Mouse (Mus musculus) E14TG2a.4 (cell line): Measurements from ENCODE around the gene Hacl1.
A peak's percentile ranks its signal among the peaks of the same experiment; 100 is the strongest.

Experiments
- H3K27me3 ChIP-seq: 2 replicates; pipeline ENCODE4 v1.6.1; 2014; ENCODE audit warnings: low read length, control low read depth; ENCODE audit not compliant: insufficient read depth
- H3K36me3 ChIP-seq: 2 replicates; pipeline ENCODE4 v1.6.1; 2014; ENCODE audit warnings: low read length, control low read depth; ENCODE audit not compliant: insufficient read depth
- H3K4me1 ChIP-seq: replicated peaks from 2 replicates; pipeline ENCODE4 v1.6.1; 2014; ENCODE audit warnings: low read depth, low read length, control low read depth
- H3K4me3 ChIP-seq: replicated peaks from 2 replicates; pipeline ENCODE4 v1.5.1; 2014; ENCODE audit warnings: mild to moderate bottlenecking, low read length
- H3K9me3 ChIP-seq: 2 replicates; pipeline ENCODE4 v1.6.1; 2014; ENCODE audit warnings: low read length, control low read depth
- CTCF ChIP-seq: conservative IDR thresholded peaks from 2 replicates; pipeline ENCODE4 v1.5.1; 2014; ENCODE audit warnings: low read length
- NANOG ChIP-seq: IDR thresholded peaks from 2 replicates; pipeline ENCODE4 v1.6.1; 2014; ENCODE audit warnings: borderline replicate concordance, low read length, mixed read lengths
- POU5F1 ChIP-seq: IDR thresholded peaks from 2 replicates; pipeline ENCODE4 v1.6.1; 2014; ENCODE audit warnings: low read length, borderline replicate concordance

The Hacl1 gene

DNA sequence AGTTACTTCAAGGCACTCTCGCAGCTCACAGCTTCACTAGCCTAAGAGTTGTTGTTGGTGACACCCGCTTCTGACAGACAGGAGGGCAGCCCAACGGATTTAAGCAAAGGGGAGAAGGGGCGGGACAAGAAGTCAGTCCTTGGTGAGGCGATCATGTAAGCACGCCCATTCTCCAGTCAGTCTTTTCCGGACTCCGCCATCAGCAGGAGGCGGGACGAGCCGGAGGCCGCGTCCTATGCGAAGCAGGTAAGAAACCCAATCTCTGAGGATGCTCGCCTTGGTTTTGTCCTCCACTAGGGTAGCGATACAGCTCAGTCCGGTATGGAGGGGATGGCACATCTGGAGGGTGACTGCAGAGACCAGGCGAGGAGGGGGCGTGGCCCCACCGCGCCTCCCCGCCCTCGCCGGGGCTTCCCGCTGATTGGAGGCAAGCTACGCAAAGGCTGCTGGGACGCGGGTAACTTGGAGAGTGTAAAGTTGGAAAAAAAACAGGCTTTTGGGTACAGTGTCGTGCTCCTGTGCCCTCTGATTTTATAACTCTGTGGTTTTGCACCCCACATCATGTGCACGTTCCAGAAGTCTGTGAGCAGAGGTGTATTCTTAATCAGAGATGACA lies at the start of gene Hacl1, which contains the start of gene Btd:
Gene Hacl1 (minus strand): TSS at position 397 of the 616 bp plus-strand sequence.
Gene Btd (plus strand): TSS at position 139 of the 616 bp plus-strand sequence.
- no peaks in the 10 kb centered on the region for H3K9me3 ChIP-seq
- H3K4me3 ChIP-seq = peak within 1 kb of the TSS; percentile 91
- no peaks in the 10 kb centered on the region for H3K36me3 ChIP-seq
- peaks cover 25% of the 10 kb centered on the region for H3K4me1 ChIP-seq
- no peaks in the 10 kb centered on the region for H3K27me3 ChIP-seq
- 0 out of 2 replicates have a peak, but pooled peaks have one; percentile 16 for TF ChIP-seq NANOG
- no peak for TF ChIP-seq POU5F1
- TF ChIP-seq CTCF = no peak

DNA sequence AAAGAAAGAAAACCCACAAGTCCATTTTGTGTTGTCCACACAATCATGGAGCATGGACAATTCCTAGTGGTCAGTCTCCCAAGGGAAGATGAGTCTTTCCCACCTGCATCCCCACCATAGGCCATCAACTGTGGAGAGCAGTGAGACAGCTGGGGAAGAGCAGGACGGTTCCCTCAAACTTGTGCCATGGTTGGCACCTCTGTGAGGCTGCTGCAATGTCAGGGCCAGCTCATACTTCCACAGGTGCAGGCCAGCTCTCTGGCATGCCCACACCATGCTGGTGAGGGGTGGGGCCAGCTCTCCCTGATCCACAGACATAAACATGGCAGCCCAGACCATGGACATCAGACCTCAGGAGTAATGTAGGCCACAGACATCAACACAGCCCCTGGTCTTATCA lies 45.1 kb upstream of the Hacl1 start:
- no peaks in the 10 kb centered on the region for H3K9me3 ChIP-seq
- no peaks in the 10 kb centered on the region for H3K36me3 ChIP-seq
- no peak overlapping the region for H3K4me3 ChIP-seq
- no peaks in the 10 kb centered on the region for H3K27me3 ChIP-seq
- H3K4me1 ChIP-seq = 0 out of 2 replicates have a peak, but pooled peaks cover 2% of the 10 kb centered on the region
- no peak for TF ChIP-seq NANOG
- TF ChIP-seq POU5F1 = no peak
- no peak for TF ChIP-seq CTCF

DNA sequence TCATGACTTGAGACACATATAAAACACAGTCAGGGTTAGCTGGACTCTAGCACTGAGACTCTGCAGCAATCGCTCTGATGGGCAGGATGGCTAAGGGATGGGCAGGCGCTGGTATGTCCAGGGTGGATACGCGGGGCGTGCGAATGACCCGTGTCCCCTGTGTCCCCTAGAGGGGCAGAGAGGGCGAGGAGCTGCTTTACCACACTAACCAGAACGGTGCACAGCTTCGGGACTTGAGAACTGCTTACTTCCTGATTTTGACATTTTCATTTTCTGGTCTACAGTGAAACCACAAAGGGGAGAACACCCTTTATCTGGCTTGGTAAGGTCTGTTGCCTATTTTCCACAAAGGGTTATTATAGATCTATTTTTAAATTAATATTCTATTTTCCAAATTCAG lies 44.6 kb upstream of the Hacl1 start:
- no peaks in the 10 kb centered on the region for H3K36me3 ChIP-seq
- no peaks in the 10 kb centered on the region for H3K9me3 ChIP-seq
- H3K27me3 ChIP-seq = peaks cover 3% of the 10 kb centered on the region; the same call in 1 of the 2 replicates
- H3K4me1 ChIP-seq = 0 out of 2 replicates have a peak, but pooled peaks cover 2% of the 10 kb centered on the region
- TF ChIP-seq NANOG = no peak
- no peak for TF ChIP-seq CTCF
- no peak for TF ChIP-seq POU5F1
- H3K4me3 ChIP-seq = no peak overlapping the region

DNA sequence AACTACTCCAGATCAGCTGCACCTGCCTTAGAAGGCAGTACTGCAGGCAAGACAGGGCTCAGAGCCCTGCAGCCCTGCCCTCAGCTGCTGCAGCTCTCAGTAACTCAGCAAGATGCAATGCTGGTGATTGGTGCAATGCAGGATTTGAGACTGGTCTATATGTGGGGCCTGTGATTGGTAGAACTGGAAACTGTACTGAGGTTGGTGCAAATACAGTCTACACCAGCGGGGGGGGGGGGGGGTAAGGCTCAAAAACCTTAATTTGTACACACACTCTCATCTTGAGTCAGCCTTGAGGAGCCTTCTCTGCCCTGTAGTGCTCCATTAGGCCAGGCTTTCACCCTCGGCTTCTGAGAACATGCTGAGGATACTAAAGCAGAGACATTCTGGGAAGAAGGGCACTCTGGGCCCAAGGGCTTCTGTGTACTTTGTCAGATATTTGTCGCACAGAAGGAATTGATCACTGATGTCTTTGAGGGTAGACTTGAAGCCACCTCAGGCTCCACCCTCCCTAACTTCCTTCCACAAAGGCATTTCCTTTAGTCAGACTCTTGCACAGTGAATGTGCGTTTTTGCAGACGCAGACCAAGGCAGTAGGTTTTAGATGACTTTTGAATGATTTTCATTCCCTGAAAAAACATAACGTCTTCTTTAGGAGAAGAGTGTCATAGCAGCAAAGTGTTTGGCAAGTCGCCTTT lies 43.4 kb upstream of the Hacl1 start:
- TF ChIP-seq NANOG (no peak), POU5F1 (no peak), CTCF (no peak)
- Histone ChIP-seq H3K4me1 (0 out of 2 replicates have a peak, but pooled peaks cover 2% of the 10 kb centered on the region), H3K9me3 (no peaks in the 10 kb centered on the region), H3K27me3 (peaks cover 6% of the 10 kb centered on the region; the same call in 1 of the 2 replicates), H3K36me3 (no peaks in the 10 kb centered on the region), H3K4me3 (no peak overlapping the region)

DNA sequence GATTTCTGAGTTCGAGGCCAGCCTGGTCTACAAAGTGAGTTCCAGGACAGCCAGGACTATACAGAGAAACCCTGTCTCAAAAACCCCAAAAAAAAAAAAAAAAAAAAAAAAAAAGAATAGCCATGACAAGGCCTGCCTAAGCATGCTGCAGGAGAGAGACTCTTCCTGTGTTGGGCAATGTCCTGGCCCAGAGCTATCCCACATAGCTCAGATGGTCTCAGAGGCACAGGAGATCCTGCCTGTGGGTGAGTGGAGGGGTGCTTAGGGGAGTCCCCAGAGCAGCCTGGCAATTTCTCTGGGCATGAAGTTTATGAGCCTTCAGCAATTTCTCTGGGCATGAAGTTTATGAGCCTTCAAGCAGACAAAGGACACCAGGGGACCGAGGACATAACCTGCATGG lies 42.5 kb upstream of the Hacl1 start:
- Histone ChIP-seq H3K4me3 (no peak overlapping the region), H3K36me3 (no peaks in the 10 kb centered on the region), H3K9me3 (no peaks in the 10 kb centered on the region), H3K27me3 (peaks cover 6% of the 10 kb centered on the region; the same call in 1 of the 2 replicates), H3K4me1 (0 out of 2 replicates have a peak, but pooled peaks cover 2% of the 10 kb centered on the region)
- TF ChIP-seq POU5F1 (no peak), CTCF (no peak), NANOG (no peak)

DNA sequence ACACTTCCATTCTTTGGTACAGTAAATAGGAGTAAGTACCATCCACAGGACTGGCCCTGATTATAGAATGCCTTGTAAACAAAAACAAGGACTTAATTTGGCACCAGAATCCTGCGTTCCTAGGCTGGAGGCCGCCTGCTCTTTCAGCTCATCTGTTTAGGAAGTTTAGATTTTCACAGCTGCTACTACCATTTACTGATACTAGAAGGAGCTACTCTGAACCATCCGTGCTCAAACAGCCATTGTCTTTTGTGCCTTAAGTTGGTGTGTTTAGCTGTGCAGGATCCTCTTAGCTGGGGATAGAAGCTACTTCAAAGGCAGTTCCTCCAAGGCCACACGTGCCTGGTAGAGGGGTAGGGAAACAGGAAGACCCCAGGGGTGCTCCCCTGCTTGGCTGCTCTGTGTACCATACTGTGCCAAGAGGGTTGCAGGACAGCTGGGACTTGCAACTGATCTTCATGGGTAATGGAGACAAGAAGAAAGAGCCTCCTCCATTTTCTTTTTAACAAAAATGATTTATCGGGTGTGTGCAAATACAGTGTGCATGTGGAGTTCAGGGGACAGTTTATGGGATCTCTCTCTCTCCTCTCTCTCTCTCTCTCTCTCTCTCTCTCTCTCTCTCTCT lies 41.0 kb upstream of the Hacl1 start:
- Histone ChIP-seq H3K27me3 (peaks cover 6% of the 10 kb centered on the region; the same call in 1 of the 2 replicates), H3K4me3 (no peak overlapping the region)
- no peak for TF ChIP-seq CTCF
- no peak for TF ChIP-seq NANOG
- no peak for TF ChIP-seq POU5F1

DNA sequence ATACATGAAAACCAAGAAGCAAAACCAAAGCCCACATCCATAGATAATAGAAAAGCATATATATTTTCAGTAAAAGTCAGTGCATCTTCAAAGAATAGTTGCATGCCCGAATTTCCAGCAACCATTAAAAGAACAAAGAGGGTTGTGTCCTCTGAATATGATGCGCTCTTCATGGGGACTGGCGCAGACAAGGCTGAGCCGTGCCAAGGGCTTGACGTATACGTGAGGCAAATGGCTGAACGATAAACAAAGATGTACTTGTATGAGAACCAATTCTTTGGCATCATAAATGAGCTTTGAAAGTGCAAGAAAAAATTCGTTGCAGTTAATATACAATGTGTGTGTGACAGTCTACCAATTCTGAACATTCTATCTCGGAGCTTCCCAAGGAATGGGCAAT lies 40.2 kb upstream of the Hacl1 start:
- peaks cover 6% of the 10 kb centered on the region; the same call in 1 of the 2 replicates for H3K27me3 ChIP-seq
- TF ChIP-seq NANOG (no peak), CTCF (no peak), POU5F1 (no peak)
- H3K36me3 ChIP-seq = no peaks in the 10 kb centered on the region
- H3K9me3 ChIP-seq = no peaks in the 10 kb centered on the region
- H3K4me1 ChIP-seq = no peaks in the 10 kb centered on the region
- no peak overlapping the region for H3K4me3 ChIP-seq

More for the DNA sequence above, 41.0 kb upstream of the Hacl1 start:
- H3K36me3 ChIP-seq = no peaks in the 10 kb centered on the region
- H3K9me3 ChIP-seq = no peaks in the 10 kb centered on the region
- H3K4me1 ChIP-seq = no peaks in the 10 kb centered on the region

DNA sequence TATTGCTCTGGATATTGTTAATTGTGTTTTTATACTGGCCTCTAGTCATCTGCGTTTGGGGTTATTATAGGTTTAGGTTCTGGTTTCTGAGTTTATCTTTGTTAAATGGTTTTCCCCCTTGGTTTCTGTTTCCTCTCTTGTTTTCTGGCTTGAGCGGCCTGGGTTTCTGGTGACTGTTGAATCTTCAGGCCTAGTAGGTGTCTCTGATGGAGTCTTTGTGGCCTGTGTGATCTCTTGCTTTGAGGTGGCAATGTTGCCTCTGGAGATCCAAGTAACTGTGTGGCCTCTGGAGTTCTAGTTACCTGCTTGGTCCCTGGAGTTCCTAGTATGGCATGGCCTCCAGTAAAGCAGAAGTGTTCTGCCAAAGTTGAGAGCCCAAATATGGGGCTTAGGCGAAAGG lies 39.6 kb upstream of the Hacl1 start:
- TF ChIP-seq POU5F1 = no peak
- no peak for TF ChIP-seq CTCF
- no peak for TF ChIP-seq NANOG
- peaks cover 6% of the 10 kb centered on the region; the same call in 1 of the 2 replicates for H3K27me3 ChIP-seq
- no peak overlapping the region for H3K4me3 ChIP-seq
- H3K4me1 ChIP-seq = no peaks in the 10 kb centered on the region
- no peaks in the 10 kb centered on the region for H3K9me3 ChIP-seq
- H3K36me3 ChIP-seq = no peaks in the 10 kb centered on the region
